Mouse (Mus musculus): ENCODE data around the gene Olfr1424. TPM values are rescaled to one million over a fixed set of nuclear protein-coding genes. Genes with fewer than 3 reads are reported as not detected.

The Olfr1424 gene
- total RNA-seq, 2 experiments from 2014 or later: not detected

DNA sequence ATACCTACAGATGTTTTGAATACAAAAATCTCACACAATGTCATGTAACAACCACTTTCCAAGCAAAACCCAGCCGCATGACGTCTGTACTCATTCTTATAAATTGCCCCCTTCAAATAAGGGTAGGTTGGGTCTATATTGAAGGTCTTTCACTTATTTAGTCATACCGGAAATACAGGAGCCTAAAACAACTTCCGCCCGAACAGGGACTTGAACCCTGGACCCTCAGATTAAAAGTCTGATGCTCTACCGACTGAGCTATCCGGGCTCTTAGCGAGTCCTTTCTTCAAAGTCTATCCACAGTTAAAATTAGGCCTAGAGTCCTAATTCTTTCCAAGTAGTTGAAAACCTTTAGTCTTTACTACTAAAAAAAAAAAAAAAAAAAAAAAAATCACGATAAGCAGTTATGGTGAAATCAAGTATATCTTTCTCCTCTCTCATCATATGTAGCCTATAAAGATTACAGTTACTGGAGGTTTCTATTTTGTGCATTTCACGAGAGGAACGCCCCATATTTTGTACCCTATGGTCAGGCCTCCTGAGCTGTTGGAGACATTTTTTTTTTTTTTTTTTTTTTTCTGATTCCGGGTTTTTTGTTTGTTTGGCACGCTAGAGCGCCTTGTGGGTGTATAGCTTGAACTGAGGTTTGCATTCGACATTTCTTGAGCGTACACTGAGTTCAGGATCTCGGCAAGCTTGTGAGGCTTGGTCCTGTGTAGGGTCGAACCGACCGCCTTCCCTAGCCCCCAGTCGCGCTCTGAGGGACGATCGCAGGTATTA, 52.8 kb downstream of the Olfr1424 start:
- DNase-seq (ENCODE audit: low spot score in 2 of 2): peak; percentile 74 to 81
- intact Hi-C loops (cut with DNase I): loop anchor here (5.0 to 10.0 kb wide), 5 partner anchors 42 to 788 kb away; partner anchors contain the start of genes Dtx4, Gm4952, Lpxn and Mrpl16

Other genes with a start within 250 kb of the Olfr1424 start
- gene Stx3, start 243.3 kb downstream of the Olfr1424 start, total RNA-seq (2021): 10 to 100 TPM; 22.9 to 30.1 TPM
- not detected for gene Olfr1417, start 223.5 kb downstream of the Olfr1424 start, total RNA-seq (2021)
- not detected for gene Olfr1418, start 201.6 kb downstream of the Olfr1424 start, total RNA-seq (2021)
- not detected for gene Olfr1419, start 187.6 kb downstream of the Olfr1424 start, total RNA-seq (2021)
- gene Olfr1420, start 176.1 kb downstream of the Olfr1424 start, total RNA-seq (2021): not detected
- 10 to 100 TPM; 18.5 to 19.6 TPM for gene Patl1, start 150.3 kb downstream of the Olfr1424 start, total RNA-seq (2021)
- 10 to 100 TPM; 55.5 to 59.1 TPM for gene Osbp, start 96.7 kb downstream of the Olfr1424 start, total RNA-seq (2021)
- not detected for gene Olfr1423, start 21.4 kb downstream of the Olfr1424 start, total RNA-seq (2021)
- gene Olfr1425, start 15.0 kb upstream of the Olfr1424 start, total RNA-seq (2021): not detected
- gene Olfr1426, start 29.3 kb upstream of the Olfr1424 start, total RNA-seq (2021): not detected
- gene Olfr1427, start 40.7 kb upstream of the Olfr1424 start, total RNA-seq (2021): not detected
- gene Olfr1428, start 53.2 kb upstream of the Olfr1424 start, total RNA-seq (2021): not detected
- gene Olfr76, start 60.5 kb upstream of the Olfr1424 start, total RNA-seq (2021): not detected
- gene Olfr1555-ps1, start 107.4 kb upstream of the Olfr1424 start, total RNA-seq (2021): not detected
- gene Olfr1431, start 138.0 kb upstream of the Olfr1424 start, total RNA-seq (2021): not detected
- gene Olfr1432, start 169.9 kb upstream of the Olfr1424 start, total RNA-seq (2021): not detected
- gene Olfr262, start 179.0 kb upstream of the Olfr1424 start, total RNA-seq (2021): not detected
- gene Olfr235, start 198.3 kb upstream of the Olfr1424 start, total RNA-seq (2021): not detected
- gene Olfr1434, start 217.2 kb upstream of the Olfr1424 start, total RNA-seq (2021): not detected
- gene Olfr1436, start 236.4 kb upstream of the Olfr1424 start, total RNA-seq (2021): not detected

Measured in left cerebral cortex, postnatal 36 days (tissue).